Mouse (Mus musculus): Measurements from ENCODE around the gene Zbtb11. TPM values are rescaled to one million over a fixed set of nuclear protein-coding genes. Genes with fewer than 3 reads are reported as not detected.

Gene Zbtb11
- polyA plus RNA-seq, 2 experiments: 12.3 to 17.7 TPM

DNA sequence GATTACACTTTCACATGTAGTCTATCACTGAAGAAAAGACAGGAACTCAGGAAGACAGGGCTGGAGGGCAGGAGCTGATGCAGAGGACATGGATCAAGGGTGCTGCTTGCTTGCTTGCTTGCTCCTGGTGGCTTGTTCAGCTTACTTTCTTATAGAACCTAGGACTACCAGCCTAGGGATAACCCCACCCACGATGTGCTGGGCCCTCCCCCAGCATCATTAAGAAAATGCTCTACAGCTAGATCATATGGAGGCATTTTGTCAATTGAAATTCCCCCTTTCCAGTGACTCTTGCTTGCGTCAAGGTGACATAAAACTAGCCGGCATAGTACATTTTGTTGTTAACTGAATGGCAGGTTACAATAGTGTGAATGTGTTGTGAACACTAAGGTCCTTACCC lies 82.2 kb downstream of the Zbtb11 start:
- no peaks in the 10 kb centered on the region for H3K36me3 ChIP-seq (ENCODE audit: control insufficient read depth, insufficient read depth, low read length)
- no peak overlapping the region for H3K4me3 ChIP-seq (replicated peaks; ENCODE audit: low read length)
- no peaks in the 10 kb centered on the region for H3K27me3 ChIP-seq (ENCODE audit: control insufficient read depth, insufficient read depth, low read length)
- ATAC-seq (ENCODE audit: low FRiP score, low read depth) (no peak), DNase-seq (ENCODE audit: low spot score) (no peak)
- no peaks in the 10 kb centered on the region for H3K4me1 ChIP-seq (ENCODE audit: control insufficient read depth, insufficient read depth, low read length)
- no peak overlapping the region for H3K9ac ChIP-seq (ENCODE audit: low read depth, low read length, severe bottlenecking)
- no peak overlapping the region for H3K27ac ChIP-seq (replicated peaks; ENCODE audit: low read depth, low read length)
- 78% methylated on average over 3 of the region's 3 CpGs for WGBS
- H3K4me2 ChIP-seq (replicated peaks; ENCODE audit: low read depth, low read length, severe bottlenecking): no peak overlapping the region
- no peaks in the 10 kb centered on the region for H3K9me3 ChIP-seq (ENCODE audit: control insufficient read depth, low read length)
- TF ChIP-seq POLR2A (IDR thresholded peaks at IDR 0.05; ENCODE audit: borderline replicate concordance, extremely low read depth, insufficient read depth, insufficient read length): no peak

DNA sequence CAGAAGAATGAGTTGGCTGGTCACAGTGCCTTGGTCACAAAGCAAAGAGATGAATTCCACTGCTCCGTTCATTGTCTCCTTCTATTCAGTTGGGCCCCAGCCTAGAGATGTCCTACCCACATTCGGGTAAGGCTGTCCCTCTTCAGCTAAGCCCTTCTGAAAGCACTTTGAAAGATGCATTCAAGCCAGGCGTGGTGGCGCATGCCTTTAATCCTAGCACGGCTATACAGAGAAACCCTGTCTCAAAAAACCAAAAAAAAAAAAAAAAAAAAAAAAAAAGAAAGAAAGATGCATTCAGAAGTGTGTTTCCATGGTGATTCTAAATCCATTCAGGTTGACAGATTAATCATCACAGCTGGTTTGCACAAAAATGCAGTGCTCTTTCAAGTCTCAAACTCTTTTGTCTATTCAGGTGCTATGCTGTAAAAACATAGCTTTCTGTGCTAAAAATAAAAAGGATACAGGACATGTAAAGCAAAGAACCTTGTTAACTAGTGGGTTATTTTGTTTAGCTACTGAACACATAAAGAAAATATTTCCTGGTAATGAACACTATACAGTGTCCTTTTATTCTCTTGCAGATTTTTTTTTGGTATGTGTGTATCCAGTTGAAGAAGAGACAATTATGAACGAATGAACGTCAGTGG lies 83.4 kb downstream of the Zbtb11 start:
- DNase-seq (ENCODE audit: low spot score): no peak
- WGBS: 72% methylated on average over 7 of the region's 7 CpGs

DNA sequence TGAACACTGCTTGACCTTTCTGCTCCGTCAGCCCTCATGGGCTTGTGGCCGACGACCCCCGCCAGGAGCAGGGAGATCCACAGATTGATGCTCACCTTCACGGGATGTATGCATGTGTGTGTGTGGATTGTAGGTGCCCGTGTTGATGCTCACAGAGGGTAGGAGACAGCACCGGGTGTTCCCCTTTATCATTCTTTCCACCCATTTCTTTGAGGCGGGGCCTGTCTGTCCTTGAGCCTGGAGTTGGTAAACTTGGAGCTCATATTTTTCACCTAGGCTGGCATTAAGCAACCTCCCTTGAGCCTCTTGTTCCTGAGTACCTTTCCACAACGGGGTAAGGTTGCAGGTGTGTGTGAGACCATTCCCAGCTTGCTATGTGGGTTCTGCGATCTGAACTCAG lies 84.5 kb downstream of the Zbtb11 start:
- ATAC-seq (ENCODE audit: low FRiP score, low read depth) (no peak), DNase-seq (ENCODE audit: low spot score) (no peak)
- no peak for TF ChIP-seq POLR2A (IDR thresholded peaks at IDR 0.05; ENCODE audit: borderline replicate concordance, extremely low read depth, insufficient read depth, insufficient read length)
- H3K9me3 ChIP-seq (ENCODE audit: control insufficient read depth, low read length): no peaks in the 10 kb centered on the region
- H3K4me2 ChIP-seq (replicated peaks; ENCODE audit: low read depth, low read length, severe bottlenecking): no peak overlapping the region
- 81% methylated on average over 10 of the region's 10 CpGs for WGBS
- H3K4me1 ChIP-seq (ENCODE audit: control insufficient read depth, insufficient read depth, low read length): no peaks in the 10 kb centered on the region
- H3K9ac ChIP-seq (ENCODE audit: low read depth, low read length, severe bottlenecking): no peak overlapping the region
- no peak overlapping the region for H3K4me3 ChIP-seq (replicated peaks; ENCODE audit: low read length)
- no peaks in the 10 kb centered on the region for H3K27me3 ChIP-seq (ENCODE audit: control insufficient read depth, insufficient read depth, low read length)
- H3K27ac ChIP-seq (replicated peaks; ENCODE audit: low read depth, low read length): no peak overlapping the region
- no peaks in the 10 kb centered on the region for H3K36me3 ChIP-seq (ENCODE audit: control insufficient read depth, insufficient read depth, low read length)

More for the DNA sequence above, 83.4 kb downstream of the Zbtb11 start:
- no peaks in the 10 kb centered on the region for H3K9me3 ChIP-seq (ENCODE audit: control insufficient read depth, low read length)
- no peak for ATAC-seq (ENCODE audit: low FRiP score, low read depth)
- H3K9ac ChIP-seq (ENCODE audit: low read depth, low read length, severe bottlenecking): no peak overlapping the region
- no peaks in the 10 kb centered on the region for H3K4me1 ChIP-seq (ENCODE audit: control insufficient read depth, insufficient read depth, low read length)
- no peak for TF ChIP-seq POLR2A (IDR thresholded peaks at IDR 0.05; ENCODE audit: borderline replicate concordance, extremely low read depth, insufficient read depth, insufficient read length)
- H3K4me3 ChIP-seq (replicated peaks; ENCODE audit: low read length): no peak overlapping the region
- no peaks in the 10 kb centered on the region for H3K27me3 ChIP-seq (ENCODE audit: control insufficient read depth, insufficient read depth, low read length)
- no peaks in the 10 kb centered on the region for H3K36me3 ChIP-seq (ENCODE audit: control insufficient read depth, insufficient read depth, low read length)
- H3K4me2 ChIP-seq (replicated peaks; ENCODE audit: low read depth, low read length, severe bottlenecking): no peak overlapping the region
- no peak overlapping the region for H3K27ac ChIP-seq (replicated peaks; ENCODE audit: low read depth, low read length)

Other genes with a start within 250 kb of the Zbtb11 start
- gene Nfkbiz, start 135.0 kb upstream of the Zbtb11 start, polyA plus RNA-seq (2012; rRNA removed): 9.2 and 10.0 TPM in 2 replicates
- gene Nfkbiz, start 135.0 kb upstream of the Zbtb11 start, polyA plus RNA-seq (2014; fragmentation: Nextera tagmentation; extraction: Ambion mirVana): 5.0 and 5.3 TPM in 2 replicates
- gene Nxpe3, start 78.6 kb upstream of the Zbtb11 start, polyA plus RNA-seq (2012; rRNA removed): 1.2 and 1.3 TPM in 2 replicates
- 0.55 TPM in 2 replicates for gene Nxpe3, start 78.6 kb upstream of the Zbtb11 start, polyA plus RNA-seq (2014; fragmentation: Nextera tagmentation; extraction: Ambion mirVana)
- gene Cep97, start 39.0 kb upstream of the Zbtb11 start, polyA plus RNA-seq (2012; rRNA removed): 7.0 and 7.4 TPM in 2 replicates
- 8.0 and 9.1 TPM in 2 replicates for gene Cep97, start 39.0 kb upstream of the Zbtb11 start, polyA plus RNA-seq (2014; fragmentation: Nextera tagmentation; extraction: Ambion mirVana)
- gene Rpl24, start 7.6 kb upstream of the Zbtb11 start, polyA plus RNA-seq (2012; rRNA removed): 481 and 816 TPM in 2 replicates
- gene Rpl24, start 7.6 kb upstream of the Zbtb11 start, polyA plus RNA-seq (2014; fragmentation: Nextera tagmentation; extraction: Ambion mirVana): 867 and 876 TPM in 2 replicates
- gene Pcnp, start 55.9 kb downstream of the Zbtb11 start, polyA plus RNA-seq (2012; rRNA removed): 76.8 and 99.6 TPM in 2 replicates
- gene Pcnp, start 55.9 kb downstream of the Zbtb11 start, polyA plus RNA-seq (2014; fragmentation: Nextera tagmentation; extraction: Ambion mirVana): 230 and 242 TPM in 2 replicates
- gene Trmt10c, start 63.9 kb downstream of the Zbtb11 start, polyA plus RNA-seq (2012; rRNA removed): 7.8 and 11.3 TPM in 2 replicates
- 25.7 and 26.9 TPM in 2 replicates for gene Trmt10c, start 63.9 kb downstream of the Zbtb11 start, polyA plus RNA-seq (2014; fragmentation: Nextera tagmentation; extraction: Ambion mirVana)
- gene Senp7, start 74.5 kb downstream of the Zbtb11 start, polyA plus RNA-seq (2012; rRNA removed): 25.3 and 27.6 TPM in 2 replicates
- 34.5 and 37.3 TPM in 2 replicates for gene Senp7, start 74.5 kb downstream of the Zbtb11 start, polyA plus RNA-seq (2014; fragmentation: Nextera tagmentation; extraction: Ambion mirVana)
- 0.65 and 0.79 TPM in 2 replicates for gene Impg2, start 230.4 kb downstream of the Zbtb11 start, polyA plus RNA-seq (2012; rRNA removed)
- 0.14 TPM in 2 replicates for gene Impg2, start 230.4 kb downstream of the Zbtb11 start, polyA plus RNA-seq (2014; fragmentation: Nextera tagmentation; extraction: Ambion mirVana)